Mouse (Mus musculus) megakaryocyte, embryonic 14.5 days (primary cell): ENCODE measurements around the gene Man1c1. TPM values are rescaled to one million over a fixed set of nuclear protein-coding genes. Genes with fewer than 3 reads are reported as not detected.

Experiments
- H3K27me3 ChIP-seq: replicated peaks from 2 replicates; pipeline ENCODE3; 2012; ENCODE audit warnings: inconsistent platforms
- H3K36me3 ChIP-seq: replicated peaks from 2 replicates; pipeline ENCODE3; 2012; ENCODE audit warnings: low read length, inconsistent platforms, mixed read lengths
- H3K4me1 ChIP-seq: 2 replicates; pipeline ENCODE4 v1.6.1; 2012; ENCODE audit warnings: inconsistent platforms
- H3K4me3 ChIP-seq: replicated peaks from 2 replicates; pipeline ENCODE3; 2012; ENCODE audit warnings: moderate library complexity, mild to moderate bottlenecking, inconsistent platforms
- H3K9me3 ChIP-seq: 2 replicates; pipeline ENCODE4 v1.6.1; 2012; ENCODE audit warnings: inconsistent platforms
- FLI1 ChIP-seq: IDR thresholded peaks from 2 replicates; pipeline ENCODE4 v1.6.1; 2012; ENCODE audit warnings: low read length, inconsistent platforms, mixed read lengths
- GATA1 ChIP-seq: IDR thresholded peaks from 3 replicates; pipeline ENCODE4 v1.6.1; 2012; ENCODE audit warnings: mixed read lengths, low read length, inconsistent platforms, borderline replicate concordance
- polyA plus RNA-seq: library from polyadenylated mRNA; stranded (reverse); fragments of >175 nt; gene quantifications from 2 replicates; pipeline ENCODE4 v1.2.3, GENCODE M21; 2012; ENCODE audit warnings: low replicate concordance; ENCODE audit not compliant: insufficient read depth

The Man1c1 gene
- polyA plus RNA-seq, 1 experiment: 5.9 TPM

- TF ChIP-seq FLI1: no peak
- TF ChIP-seq GATA1: no peak
- H3K4me1 ChIP-seq: peaks cover 4% of the 10 kb centered on the region; the same call in 1 of the 2 replicates
- peaks cover 76% of the 10 kb centered on the region for H3K27me3 ChIP-seq
- peak overlapping the region; percentile 7 for H3K4me3 ChIP-seq
- H3K36me3 ChIP-seq: no peaks in the 10 kb centered on the region
- peaks cover 5% of the 10 kb centered on the region; the same call in 1 of the 2 replicates for H3K9me3 ChIP-seq
Observed at GRCm38 (mm10) chr4:134645042-134645948, 58.8 kb downstream of the Man1c1 start.

GRCm38 (mm10) chr4:134644410-134644809, 59.7 kb downstream of the Man1c1 start:
- Histone ChIP-seq H3K36me3 (no peaks in the 10 kb centered on the region), H3K27me3 (peaks cover 80% of the 10 kb centered on the region), H3K4me3 (no peak overlapping the region), H3K4me1 (peaks cover 4% of the 10 kb centered on the region; the same call in 1 of the 2 replicates), H3K9me3 (peaks cover 7% of the 10 kb centered on the region; the same call in 1 of the 2 replicates)
- TF ChIP-seq GATA1 (no peak), FLI1 (no peak)

- H3K9me3 ChIP-seq: peaks cover 14% of the 10 kb centered on the region
- no peaks in the 10 kb centered on the region for H3K36me3 ChIP-seq
- H3K4me3 ChIP-seq: no peak overlapping the region
- H3K27me3 ChIP-seq: peaks cover 88% of the 10 kb centered on the region
- TF ChIP-seq FLI1 (no peak), GATA1 (no peak)
- no peaks in the 10 kb centered on the region for H3K4me1 ChIP-seq
Observed at GRCm38 (mm10) chr4:134641711-134642516, 62.2 kb downstream of the Man1c1 start.

- TF ChIP-seq GATA1 (no peak), FLI1 (no peak)
- Histone ChIP-seq H3K4me3 (no peak overlapping the region), H3K27me3 (peaks cover 93% of the 10 kb centered on the region)
Observed at GRCm38 (mm10) chr4:134639325-134639724, 64.8 kb downstream of the Man1c1 start.

GRCm38 (mm10) chr4:134638111-134638550, 66.0 kb downstream of the Man1c1 start:
- H3K27me3 ChIP-seq: peaks cover 93% of the 10 kb centered on the region
- no peaks in the 10 kb centered on the region for H3K4me1 ChIP-seq
- H3K9me3 ChIP-seq: peaks cover 14% of the 10 kb centered on the region
- no peaks in the 10 kb centered on the region for H3K36me3 ChIP-seq
- TF ChIP-seq FLI1 (no peak), GATA1 (no peak)
- no peak overlapping the region for H3K4me3 ChIP-seq

More at GRCm38 (mm10) chr4:134639325-134639724, 64.8 kb downstream of the Man1c1 start:
- Histone ChIP-seq H3K36me3 (no peaks in the 10 kb centered on the region), H3K9me3 (peaks cover 14% of the 10 kb centered on the region), H3K4me1 (no peaks in the 10 kb centered on the region)

DNA sequence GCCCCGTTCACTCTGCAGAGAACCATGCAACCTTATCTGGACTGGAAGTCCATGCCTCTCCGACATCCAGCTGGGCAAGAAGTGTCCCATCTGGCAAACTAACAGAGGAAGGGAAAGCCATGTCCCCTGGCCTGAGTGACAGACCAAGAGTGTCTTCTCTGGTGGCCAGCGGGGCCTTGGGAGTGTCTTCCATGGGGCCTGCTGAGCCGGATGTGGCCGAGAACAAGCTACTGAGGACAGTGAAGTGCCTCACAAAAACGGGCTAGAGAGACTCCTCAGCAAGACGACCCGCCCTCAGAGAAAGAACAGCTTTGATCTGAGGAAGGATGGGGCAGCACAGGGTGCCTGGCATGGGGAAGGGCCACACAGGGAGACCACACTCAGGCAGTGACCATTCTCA, 67.7 kb downstream of the Man1c1 start:
- H3K36me3 ChIP-seq: no peaks in the 10 kb centered on the region
- TF ChIP-seq FLI1 (no peak), GATA1 (no peak)
- no peak overlapping the region for H3K4me3 ChIP-seq
- H3K4me1 ChIP-seq: peaks cover 6% of the 10 kb centered on the region
- H3K9me3 ChIP-seq: peaks cover 14% of the 10 kb centered on the region
- H3K27me3 ChIP-seq: peaks cover 87% of the 10 kb centered on the region

DNA sequence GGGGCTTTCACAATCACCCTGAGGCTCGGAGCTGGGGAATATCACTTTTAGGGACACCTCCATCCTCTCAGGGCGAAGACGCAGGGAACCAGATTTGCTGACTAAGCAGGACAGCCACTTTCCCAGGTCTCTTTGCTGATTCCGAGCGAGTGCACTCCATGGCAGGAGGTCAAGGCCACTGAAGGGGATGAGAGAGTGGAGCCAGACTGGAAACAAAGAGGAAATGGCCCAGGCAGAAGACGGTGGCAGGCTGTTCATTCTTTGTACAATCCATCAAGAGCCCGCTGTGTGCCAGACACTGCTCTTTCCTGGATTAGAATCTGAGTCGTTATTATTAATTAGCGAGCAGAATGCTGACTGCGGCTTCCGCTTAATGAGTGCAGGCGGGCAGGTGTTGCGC, 70.1 kb downstream of the Man1c1 start:
- no peaks in the 10 kb centered on the region for H3K36me3 ChIP-seq
- TF ChIP-seq FLI1: no peak
- no peak for TF ChIP-seq GATA1
- no peak overlapping the region for H3K4me3 ChIP-seq
- H3K27me3 ChIP-seq: peaks cover 74% of the 10 kb centered on the region
- H3K4me1 ChIP-seq: peaks cover 6% of the 10 kb centered on the region
- peaks cover 15% of the 10 kb centered on the region for H3K9me3 ChIP-seq

GRCm38 (mm10) chr4:134632131-134632711, 71.9 kb downstream of the Man1c1 start:
- TF ChIP-seq FLI1: no peak
- TF ChIP-seq GATA1: no peak
- peaks cover 72% of the 10 kb centered on the region for H3K27me3 ChIP-seq

DNA sequence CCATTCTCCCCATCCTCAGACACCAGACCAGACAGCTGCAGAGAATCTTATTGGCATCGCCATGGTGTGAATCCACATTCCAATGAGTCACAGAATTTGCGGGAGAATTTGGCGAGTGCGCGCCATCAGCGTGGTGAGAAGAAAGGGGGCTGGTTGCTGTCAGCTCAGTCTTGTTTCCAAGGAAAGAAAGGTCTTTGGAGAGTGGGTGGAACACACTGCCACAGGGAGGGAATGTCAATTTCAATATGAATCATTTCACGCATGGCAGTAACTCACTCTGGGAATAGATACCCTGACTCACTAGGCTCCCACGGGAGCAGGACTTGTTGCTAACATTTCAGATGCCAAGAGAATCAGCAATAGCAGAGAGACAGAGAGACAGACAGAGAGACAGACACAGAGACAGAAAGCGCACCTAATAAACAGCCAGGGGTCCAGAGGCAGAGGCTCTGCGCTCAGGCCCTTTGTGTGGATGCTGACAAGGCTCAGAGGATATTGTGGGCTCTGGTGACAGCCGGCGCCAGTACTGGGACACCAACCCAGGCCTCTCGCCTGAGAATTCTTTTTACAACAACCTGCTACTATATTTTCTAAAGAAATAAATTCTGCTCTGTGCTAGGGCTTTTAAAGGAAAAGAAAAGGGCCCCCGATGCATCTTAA, 72.5 kb downstream of the Man1c1 start:
- H3K27me3 ChIP-seq: peaks cover 72% of the 10 kb centered on the region
- H3K4me1 ChIP-seq: peaks cover 21% of the 10 kb centered on the region
- no peak overlapping the region for H3K4me3 ChIP-seq
- no peak for TF ChIP-seq FLI1
- no peak for TF ChIP-seq GATA1
- H3K9me3 ChIP-seq: peaks cover 8% of the 10 kb centered on the region
- H3K36me3 ChIP-seq: no peaks in the 10 kb centered on the region

More at GRCm38 (mm10) chr4:134632131-134632711, 71.9 kb downstream of the Man1c1 start:
- peak overlapping the region; percentile 40 for H3K4me3 ChIP-seq
- H3K4me1 ChIP-seq: peaks cover 21% of the 10 kb centered on the region
- no peaks in the 10 kb centered on the region for H3K36me3 ChIP-seq
- H3K9me3 ChIP-seq: peaks cover 8% of the 10 kb centered on the region
